Comparison of ENCODE assay signal across 8 mouse cellular contexts in the genomic region with DNA sequence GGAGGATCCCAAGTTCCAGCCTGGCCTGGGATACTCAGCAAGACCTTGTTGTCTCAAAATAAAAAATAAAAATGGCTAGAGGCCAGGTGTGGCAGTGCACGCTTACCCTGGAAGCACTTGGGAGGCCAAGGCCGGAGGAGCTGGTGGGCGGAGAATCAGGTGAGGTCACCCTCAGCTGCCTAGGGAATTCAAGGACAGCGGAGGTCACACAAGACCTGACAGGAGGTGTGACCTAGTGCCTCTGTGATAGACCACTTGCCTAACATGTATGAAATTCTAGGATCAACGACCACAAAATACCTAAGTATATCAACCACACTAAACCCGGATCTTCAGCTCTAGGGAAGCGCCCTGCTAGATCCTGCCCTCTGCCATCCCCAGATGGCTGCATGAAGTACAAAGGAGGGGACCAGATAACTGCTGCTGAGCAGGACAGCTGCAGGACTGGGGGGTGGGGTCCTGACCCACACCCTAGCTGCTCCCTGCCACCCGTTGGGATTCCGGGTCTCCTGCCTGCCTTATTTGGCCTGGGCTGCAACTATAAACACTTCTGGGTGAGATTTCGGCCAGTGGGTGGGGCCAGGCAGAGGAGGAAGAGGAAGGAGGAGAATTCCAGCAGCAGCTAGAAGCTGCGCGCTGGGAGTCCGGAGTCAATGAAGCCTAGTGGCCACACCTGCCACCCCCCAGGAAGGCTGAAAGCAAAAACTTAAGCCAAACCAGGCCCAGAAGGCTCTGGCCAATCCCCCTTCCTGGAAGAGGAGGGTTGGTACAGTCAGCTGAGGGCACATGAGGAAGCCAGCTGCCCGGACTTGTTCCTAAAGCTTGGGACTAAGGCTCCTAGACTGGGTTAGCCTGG. TPM values are rescaled to one million over a fixed set of nuclear protein-coding genes. Genes with fewer than 3 reads are reported as not detected.
DNase-seq lines count a peak whose midpoint lies in the region; ATAC-seq lines count a peak whose summit lies in the region.

No protein-coding gene starts in this region.

- H3K4me2 ChIP-seq in embryonic facial prominence, embryonic 13.5 days, result peak overlapping the region; percentile 42

- H3K27ac ChIP-seq in embryonic facial prominence, embryonic 13.5 days, result peak overlapping the region; percentile 68

- H3K9me3 ChIP-seq in embryonic facial prominence, embryonic 13.5 days, result no peaks in the 10 kb centered on the region

- H3K36me3 ChIP-seq in embryonic facial prominence, embryonic 13.5 days, result peaks cover 3% of the 10 kb centered on the region; the same call in 1 of the 2 replicates

- ATAC-seq in embryonic facial prominence, embryonic 13.5 days (ENCODE audit: insufficient number of reproducible peaks, insufficient read depth, low FRiP score, low TSS enrichment, low read depth), result no peak
- ATAC-seq in megakaryocyte, adult 5-6 weeks (ENCODE audit: poor library complexity, severe bottlenecking), result peak; percentile 35; the same call in 1 of the 2 replicates
- no peak for ATAC-seq in monocyte, adult 5-6 weeks (replicated peaks; ENCODE audit: insufficient number of reproducible peaks, low FRiP score, low TSS enrichment, poor library complexity, severe bottlenecking)

- peaks cover 51% of the 10 kb centered on the region for H3K4me1 ChIP-seq in embryonic facial prominence, embryonic 13.5 days

- peak overlapping the region; percentile 51; the same call in 1 of the 2 replicates for H3K9ac ChIP-seq in embryonic facial prominence, embryonic 13.5 days

- DNase-seq in cerebellum, postnatal 10 days, result peak; percentile 71 to 75
- DNase-seq in cerebellum, adult 18-20 months, result no peak
- DNase-seq in heart, postnatal 14 days, result peak; percentile 66 to 67
- peak; percentile 73 to 84 for DNase-seq in kidney, postnatal 4 days
- DNase-seq in right cerebral cortex, postnatal 4 days, result no peak

- H3K27me3 ChIP-seq in embryonic facial prominence, embryonic 13.5 days, result no peaks in the 10 kb centered on the region

- intact Hi-C loops in heart, postnatal 14 days (cut with DNase I), result no loop called here

- H3K4me3 ChIP-seq in embryonic facial prominence, embryonic 13.5 days, result no peak overlapping the region

- WGBS in embryonic facial prominence, embryonic 13.5 days, result 55% methylated on average over 14 of the region's 14 CpGs

RNA-seq across cellular contexts. Expression of a gene that starts 28.1 kb away (rescaled TPM):
- polyA plus RNA-seq in embryonic facial prominence, embryonic 13.5 days (2015; fragmentation: Nextera tagmentation; extraction: Ambion mirVana), result 8.4 and 16.2 TPM in 2 replicates
- 10 to 100 TPM; 27.2 to 30.2 TPM for total RNA-seq in heart, postnatal 14 days (2021)
- 27.4 and 34.6 TPM in 2 replicates for total RNA-seq in megakaryocyte, adult 5-6 weeks (2015)
- total RNA-seq in megakaryocyte, adult 5-6 weeks (2017), result 30.0 and 35.9 TPM in 2 replicates
- 31.7 to 76.2 TPM (median 45.9 TPM) in 3 replicates for total RNA-seq in monocyte, adult 5-6 weeks (2017)

RNA-seq across cellular contexts. Expression of a gene that starts 44.8 kb away (rescaled TPM):
- 34.3 and 39.6 TPM in 2 replicates for polyA plus RNA-seq in embryonic facial prominence, embryonic 13.5 days (2015; fragmentation: Nextera tagmentation; extraction: Ambion mirVana)
- total RNA-seq in heart, postnatal 14 days (2021), result 1 to 10 TPM; 3.6 to 4.6 TPM
- 41.7 and 41.9 TPM in 2 replicates for total RNA-seq in megakaryocyte, adult 5-6 weeks (2015)
- total RNA-seq in megakaryocyte, adult 5-6 weeks (2017), result 28.4 and 34.1 TPM in 2 replicates
- total RNA-seq in monocyte, adult 5-6 weeks (2017), result 11.1 to 24.4 TPM (median 12.4 TPM) in 3 replicates

RNA-seq across cellular contexts. Expression of a gene that starts 47.1 kb away (rescaled TPM):
- 54.9 and 69.0 TPM in 2 replicates for polyA plus RNA-seq in embryonic facial prominence, embryonic 13.5 days (2015; fragmentation: Nextera tagmentation; extraction: Ambion mirVana)
- 10 to 100 TPM; 10.8 TPM for total RNA-seq in heart, postnatal 14 days (2021)
- 13.5 and 16.2 TPM in 2 replicates for total RNA-seq in megakaryocyte, adult 5-6 weeks (2015)
- total RNA-seq in megakaryocyte, adult 5-6 weeks (2017), result 4.7 and 7.7 TPM in 2 replicates
- 10.3 to 24.8 TPM (median 12.1 TPM) in 3 replicates for total RNA-seq in monocyte, adult 5-6 weeks (2017)

RNA-seq across cellular contexts. Expression of a gene that starts 47.2 kb away (rescaled TPM):
- 51.1 and 51.3 TPM in 2 replicates for polyA plus RNA-seq in embryonic facial prominence, embryonic 13.5 days (2015; fragmentation: Nextera tagmentation; extraction: Ambion mirVana)
- 10 to 100 TPM; 28.7 to 28.9 TPM for total RNA-seq in heart, postnatal 14 days (2021)
- 42.0 and 48.6 TPM in 2 replicates for total RNA-seq in megakaryocyte, adult 5-6 weeks (2015)
- total RNA-seq in megakaryocyte, adult 5-6 weeks (2017), result 50.8 and 59.5 TPM in 2 replicates
- total RNA-seq in monocyte, adult 5-6 weeks (2017), result 96.0 to 108 TPM (median 106 TPM) in 3 replicates

RNA-seq across cellular contexts. Expression of a gene that starts 53.7 kb away (rescaled TPM):
- polyA plus RNA-seq in embryonic facial prominence, embryonic 13.5 days (2015; fragmentation: Nextera tagmentation; extraction: Ambion mirVana), result 296 and 355 TPM in 2 replicates
- 10 to 100 TPM; 32.7 to 34.5 TPM for total RNA-seq in heart, postnatal 14 days (2021)
- total RNA-seq in megakaryocyte, adult 5-6 weeks (2015), result 272 and 308 TPM in 2 replicates
- total RNA-seq in megakaryocyte, adult 5-6 weeks (2017), result 132 and 149 TPM in 2 replicates
- 30.5 to 53.3 TPM (median 49.7 TPM) in 3 replicates for total RNA-seq in monocyte, adult 5-6 weeks (2017)

Comparison
In these comparisons a context has a peak if more than half of its experiments do, and no peak if none do; other contexts are left out.
1. DNase-seq: peak in cerebellum, postnatal 10 days (2 of 2), heart, postnatal 14 days (2 of 2) and kidney, postnatal 4 days (2 of 2); none in cerebellum, adult 18-20 months (0 of 2) and right cerebral cortex, postnatal 4 days (single experiment).